Mouse (Mus musculus): ENCODE measurements around the gene Ecm1. TPM values are rescaled to one million over a fixed set of nuclear protein-coding genes. Genes with fewer than 3 reads are reported as not detected.
"Not testable (repeated sequence)": the region's sequence is repeated elsewhere in the genome, so short reads cannot be mapped to it uniquely, and the experiment has no call there.

The Ecm1 gene
- total RNA-seq, 2 experiments from 2014 or later = 10.4 TPM; not detected in 1

DNA sequence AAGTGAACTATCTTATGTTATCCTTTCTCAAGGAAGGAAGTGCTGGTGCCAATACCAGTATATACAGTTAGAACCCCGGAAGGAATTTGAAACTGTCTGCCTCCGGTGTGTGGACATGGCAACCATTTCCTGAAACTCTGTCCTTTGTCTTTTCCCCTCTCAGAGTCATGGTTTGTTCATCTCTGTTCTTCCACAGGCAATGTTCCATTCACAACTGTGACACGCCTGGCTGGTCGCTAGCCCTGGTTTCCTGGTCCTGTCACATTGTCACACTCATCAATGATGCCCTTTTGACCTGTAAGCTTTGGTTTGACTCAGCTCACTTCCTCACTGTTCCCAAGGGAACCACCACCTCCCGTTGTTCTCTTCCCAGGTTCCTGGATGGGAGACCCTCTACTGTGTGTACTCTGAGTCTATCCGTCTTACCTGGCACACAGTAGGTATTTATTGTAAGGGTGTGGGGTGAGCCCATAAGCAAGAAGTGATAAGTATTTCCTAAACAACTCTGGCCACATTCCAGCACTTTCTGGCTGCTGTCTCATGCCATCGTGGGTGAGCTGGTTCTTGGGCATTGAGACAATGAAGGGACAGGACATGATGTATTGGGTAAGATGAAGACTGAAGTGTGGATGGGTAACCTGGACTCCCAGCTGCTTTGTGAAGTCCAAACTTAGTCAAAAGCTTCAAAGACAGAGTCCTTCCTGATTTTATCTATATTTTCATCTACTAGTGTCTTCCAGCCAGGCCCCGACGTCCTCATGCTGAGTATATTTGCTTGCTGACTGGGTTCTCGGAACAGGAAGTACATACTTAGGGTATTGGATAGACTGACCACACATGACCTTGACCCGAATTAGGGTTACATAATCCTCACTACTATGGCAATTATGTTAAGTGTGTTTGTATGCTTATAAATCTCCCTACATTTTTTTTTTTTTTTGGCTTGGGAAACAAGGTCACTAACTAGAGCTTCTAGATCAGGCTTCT lies 45.3 kb downstream of the Ecm1 start:
- peak; percentile 68 for ATAC-seq (replicated peaks; ENCODE audit: poor library complexity, severe bottlenecking)

DNA sequence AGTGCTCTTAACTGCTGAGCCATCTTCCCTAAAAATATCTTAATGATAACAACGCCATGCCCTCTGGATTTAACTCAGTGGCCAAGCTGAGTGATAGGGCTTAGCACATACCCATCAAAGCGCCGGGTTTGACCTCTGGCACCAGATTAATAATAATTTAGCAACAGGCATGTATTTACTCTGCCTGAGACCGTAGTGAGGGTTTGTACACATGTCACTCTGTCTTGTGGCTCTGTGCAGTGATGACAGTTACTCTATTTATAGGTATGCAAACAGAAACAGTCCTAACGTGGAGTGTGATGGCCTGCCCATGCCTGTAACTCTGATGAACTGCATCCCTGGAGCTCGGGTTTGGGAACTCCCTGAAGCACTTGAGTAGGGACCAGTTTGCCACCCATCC lies 46.7 kb downstream of the Ecm1 start:
- no peak for ATAC-seq (replicated peaks; ENCODE audit: poor library complexity, severe bottlenecking)

DNA sequence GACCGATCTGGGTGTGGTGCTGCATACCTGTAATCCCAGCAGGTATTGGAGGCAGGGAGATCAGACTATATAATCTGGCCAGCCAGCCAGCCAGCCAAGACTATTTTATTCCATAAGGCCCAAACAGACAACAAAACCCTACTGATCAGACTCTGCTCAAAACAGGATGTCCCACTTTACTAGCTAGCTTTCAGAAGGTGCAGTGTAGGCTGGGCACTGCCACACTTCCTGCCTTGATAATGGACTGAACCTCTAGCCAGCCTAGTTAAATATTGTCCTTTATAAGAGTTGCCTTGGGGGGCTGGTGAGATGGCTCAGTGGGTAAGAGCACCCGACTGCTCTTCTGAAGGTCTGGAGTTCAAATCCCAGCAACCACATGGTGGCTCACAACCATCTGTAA lies 48.8 kb downstream of the Ecm1 start:
- not testable (repeated sequence) for ATAC-seq (replicated peaks; ENCODE audit: poor library complexity, severe bottlenecking)

DNA sequence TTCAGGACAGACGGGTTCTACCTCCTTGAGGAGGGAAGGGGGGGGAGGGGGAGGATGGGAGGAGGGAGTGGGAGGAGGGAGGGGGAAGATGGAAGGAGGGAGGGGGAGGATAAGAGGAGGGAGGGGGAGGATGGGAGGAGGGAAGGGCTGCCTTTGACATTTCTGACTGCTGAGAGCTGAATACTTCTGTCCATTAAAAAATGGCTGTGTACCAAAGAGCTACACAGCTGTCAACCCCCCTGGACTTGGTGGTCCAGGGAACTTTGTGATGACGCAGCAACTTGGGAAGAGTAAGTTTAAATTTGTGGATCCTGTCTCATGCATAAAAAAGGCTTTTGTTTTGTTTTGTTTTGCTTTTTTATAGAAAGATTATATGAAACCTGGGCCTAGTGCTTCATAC lies 49.4 kb downstream of the Ecm1 start:
- ATAC-seq (replicated peaks; ENCODE audit: poor library complexity, severe bottlenecking) = no peak

DNA sequence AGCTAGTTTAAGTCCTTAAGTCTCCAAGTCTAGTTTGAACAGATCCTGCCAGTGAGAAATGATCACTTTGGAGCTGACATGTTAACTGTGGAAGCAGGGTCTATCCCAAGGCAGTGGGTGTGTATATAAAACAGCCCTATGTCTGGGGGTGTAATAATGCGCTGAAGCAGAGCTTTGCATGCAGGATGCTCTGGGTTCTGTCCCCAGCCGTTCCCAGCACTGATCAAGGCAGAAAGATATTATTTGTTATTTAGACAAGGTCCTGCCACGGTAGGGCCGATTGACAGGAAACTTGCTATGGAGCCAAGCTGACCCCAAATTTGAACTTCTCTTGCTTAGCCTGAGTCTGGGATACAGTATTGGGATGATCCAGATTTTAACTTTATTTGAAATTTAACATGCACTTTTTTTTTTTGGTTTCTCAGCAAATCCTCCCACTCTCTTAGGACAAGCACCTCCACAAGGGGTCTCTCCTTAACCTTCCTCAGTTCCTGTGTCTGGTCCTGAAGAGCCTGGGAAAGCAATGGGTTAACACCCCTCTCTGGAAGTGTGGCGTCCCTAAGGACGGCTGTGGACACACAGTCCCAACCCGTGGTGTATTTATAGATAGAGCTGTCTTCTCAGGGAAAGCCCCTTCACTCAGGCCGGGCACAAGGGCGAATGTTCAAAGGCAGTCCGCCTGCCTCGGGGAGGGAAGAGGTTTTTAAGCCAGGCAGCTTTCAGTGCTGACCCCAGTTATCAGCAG lies 50.0 kb downstream of the Ecm1 start:
- ATAC-seq (replicated peaks; ENCODE audit: poor library complexity, severe bottlenecking) = no peak

DNA sequence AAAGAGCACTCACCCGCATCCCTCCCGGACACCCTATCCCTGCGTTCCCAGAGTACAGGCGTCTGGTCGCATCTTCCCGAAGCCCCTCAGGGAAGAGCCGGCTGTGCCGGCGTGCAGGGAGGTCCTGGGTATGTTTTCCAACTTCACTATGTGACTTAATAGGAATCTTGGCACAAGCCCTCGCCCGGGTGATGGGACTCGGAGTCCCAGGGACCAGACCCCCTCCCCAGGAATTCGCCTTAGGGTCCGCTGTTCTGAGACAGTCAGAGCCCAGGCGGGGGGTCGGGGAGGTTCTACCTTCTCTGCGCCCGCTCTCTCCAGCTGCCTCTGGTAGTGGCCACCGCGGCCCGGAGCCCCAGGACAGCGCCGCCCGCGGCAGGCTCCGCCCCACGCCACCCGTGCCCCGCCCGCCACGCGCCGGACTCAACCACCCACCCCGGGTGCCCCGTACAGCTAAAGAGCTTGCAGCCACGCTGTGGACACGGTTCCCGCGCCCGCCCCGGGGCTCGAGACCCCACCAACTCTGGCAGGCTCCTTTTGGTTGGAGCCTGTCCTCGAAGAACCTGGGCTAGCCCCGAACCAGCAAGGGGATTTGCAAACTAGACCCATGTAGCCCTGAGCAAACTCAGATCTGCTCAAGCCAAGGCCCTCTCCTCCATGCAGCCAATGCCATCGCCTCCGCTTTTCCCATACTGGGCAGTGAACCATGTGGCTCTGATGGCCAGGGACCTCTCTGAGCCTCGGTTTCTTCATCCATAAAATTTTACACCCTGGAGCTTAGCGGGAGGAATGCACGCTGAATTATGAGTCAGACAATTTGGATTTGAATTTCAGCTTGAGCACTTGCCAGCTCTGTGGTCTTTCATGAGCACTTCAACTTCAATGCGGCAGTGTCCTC lies 51.6 kb downstream of the Ecm1 start, which contains the start of gene Adamtsl4:
Gene Adamtsl4, minus strand, starts transcription at position 394 of the 898 bp plus-strand sequence.
- ATAC-seq (replicated peaks; ENCODE audit: poor library complexity, severe bottlenecking) = peak; percentile 70

DNA sequence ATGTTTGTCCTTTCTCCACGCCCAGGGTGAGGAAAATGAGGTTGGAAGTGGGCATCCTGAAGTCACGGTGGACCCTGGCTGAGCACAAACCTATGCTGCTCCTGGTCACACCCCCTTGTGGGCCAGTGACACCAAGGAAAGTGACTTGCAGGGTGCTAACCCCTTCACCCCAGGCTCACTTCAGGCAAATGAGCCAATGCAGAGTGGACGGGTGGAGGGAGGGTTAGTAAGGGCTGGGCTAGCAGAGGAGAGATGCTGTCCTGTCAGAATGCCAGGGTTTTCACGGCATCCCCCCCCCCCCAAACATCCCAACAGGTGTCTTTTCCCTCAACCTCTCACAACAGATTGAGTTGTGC lies 52.2 kb downstream of the Ecm1 start:
- ATAC-seq (replicated peaks; ENCODE audit: poor library complexity, severe bottlenecking) = 0 out of 2 replicates have a peak, but pooled peaks have one; percentile 20

DNA sequence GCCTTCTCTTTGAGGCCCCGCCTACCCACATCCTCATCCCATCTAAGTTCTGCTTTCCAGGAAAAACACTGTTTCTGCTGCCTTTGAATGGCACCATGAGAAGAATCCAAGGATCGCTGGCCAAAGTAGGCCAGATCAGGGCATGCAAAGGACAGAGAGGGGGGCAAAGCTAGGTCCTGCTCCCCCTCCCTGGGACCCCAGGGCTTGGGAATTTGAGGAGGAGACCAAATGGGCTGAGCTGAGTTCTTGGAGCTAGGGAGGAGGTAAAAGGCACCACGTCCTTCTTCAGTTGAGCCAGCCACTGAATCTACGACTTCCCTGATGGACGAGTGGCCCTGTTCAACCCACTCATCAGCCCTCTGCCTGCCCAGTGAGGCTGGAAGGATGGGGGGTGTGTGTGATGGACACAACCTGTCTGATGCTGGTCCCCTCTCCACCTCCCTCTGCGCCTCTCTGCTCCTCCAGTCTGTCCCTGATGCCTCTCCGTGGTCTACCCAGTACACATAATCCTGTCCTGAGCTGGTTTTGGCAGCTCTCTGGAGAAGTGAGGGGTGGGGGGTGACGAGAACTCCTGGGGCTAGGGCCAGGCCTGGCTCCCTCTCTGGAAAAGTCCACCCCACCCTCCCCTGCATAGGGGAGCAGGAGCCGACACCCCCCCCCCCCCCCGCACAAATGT lies 52.7 kb downstream of the Ecm1 start:
- no peak for ATAC-seq (replicated peaks; ENCODE audit: poor library complexity, severe bottlenecking)

DNA sequence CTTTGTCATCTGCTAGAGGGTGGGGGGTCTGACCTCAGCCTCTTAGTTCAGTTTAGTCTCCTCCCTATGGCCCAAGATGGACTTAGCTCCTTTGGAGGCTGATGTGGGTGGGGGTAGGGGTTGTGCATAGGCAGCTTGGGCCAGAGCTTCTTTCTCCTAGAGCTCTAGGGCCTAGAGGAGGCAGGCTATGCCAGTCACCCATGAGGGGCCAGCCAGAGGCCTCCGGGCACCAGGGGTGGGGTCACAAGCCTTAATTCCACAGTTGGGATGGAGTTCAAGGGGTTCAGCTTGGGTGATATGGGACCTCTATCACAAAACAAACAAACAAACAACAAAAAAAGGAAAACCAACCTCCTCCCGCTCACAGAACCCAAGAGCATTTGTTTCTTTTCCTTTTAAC lies 53.7 kb downstream of the Ecm1 start:
- no peak for ATAC-seq (replicated peaks; ENCODE audit: poor library complexity, severe bottlenecking)

DNA sequence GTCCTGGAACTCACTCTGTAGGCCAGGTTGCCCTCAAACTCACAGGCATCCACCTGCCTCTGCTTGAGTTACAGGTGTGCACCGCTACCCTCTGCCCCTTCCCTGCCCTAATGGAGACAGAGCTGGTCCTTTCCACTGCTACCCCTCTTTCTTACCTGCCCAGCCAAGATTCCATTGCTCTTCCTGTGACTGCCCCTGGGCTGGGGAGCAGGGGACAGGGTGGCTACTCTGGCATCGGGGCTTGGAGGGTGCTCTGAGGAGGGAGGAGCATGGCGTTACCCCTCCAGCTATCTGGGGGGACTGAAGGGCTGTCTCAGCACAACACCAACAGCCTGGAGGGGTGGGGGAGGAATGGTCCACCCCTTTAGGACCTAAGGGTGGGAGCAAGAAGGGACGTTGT lies 54.1 kb downstream of the Ecm1 start:
- no peak for ATAC-seq (replicated peaks; ENCODE audit: poor library complexity, severe bottlenecking)

DNA sequence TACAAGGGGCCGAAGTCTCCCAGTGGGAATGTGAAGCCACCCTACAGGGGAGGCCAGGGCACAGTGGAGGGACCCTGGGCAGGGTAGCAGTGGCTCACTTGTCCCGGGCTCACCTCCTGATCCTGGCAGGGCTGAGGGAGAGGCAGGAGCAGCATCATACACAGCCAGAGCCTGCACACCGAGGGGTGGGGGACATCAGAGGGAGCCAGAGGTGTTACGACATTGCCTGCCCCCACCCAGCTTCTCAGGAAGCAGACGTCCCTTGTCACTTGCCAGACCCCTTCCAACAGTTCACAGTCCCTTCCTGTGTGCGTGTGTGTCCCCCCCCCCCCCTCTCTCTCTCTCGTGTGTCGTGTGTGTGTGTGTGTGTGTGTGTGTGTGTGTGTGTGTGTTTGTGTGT lies 54.5 kb downstream of the Ecm1 start:
- peak; percentile 65 for ATAC-seq (replicated peaks; ENCODE audit: poor library complexity, severe bottlenecking)

Other genes with a start within 250 kb of the Ecm1 start
- not detected in 2 replicates for gene Ctsk, start 240.3 kb downstream of the Ecm1 start, total RNA-seq (2014; fragmentation: Nextera tagmentation)
- not detected in 2 replicates for gene Ctsk, start 240.3 kb downstream of the Ecm1 start, total RNA-seq (2017)
- 26.1 and 42.2 TPM in 2 replicates for gene Ctss, start 212.8 kb downstream of the Ecm1 start, total RNA-seq (2014; fragmentation: Nextera tagmentation)
- gene Ctss, start 212.8 kb downstream of the Ecm1 start, total RNA-seq (2017) = 74.5 and 94.5 TPM in 2 replicates
- gene Hormad1, start 179.9 kb downstream of the Ecm1 start, total RNA-seq (2014; fragmentation: Nextera tagmentation) = not detected in 2 replicates
- gene Hormad1, start 179.9 kb downstream of the Ecm1 start, total RNA-seq (2017) = not detected in 2 replicates
- 32.6 and 41.0 TPM in 2 replicates for gene Golph3l, start 150.6 kb downstream of the Ecm1 start, total RNA-seq (2014; fragmentation: Nextera tagmentation)
- 48.4 and 54.8 TPM in 2 replicates for gene Golph3l, start 150.6 kb downstream of the Ecm1 start, total RNA-seq (2017)
- gene Ensa, start 114.6 kb downstream of the Ecm1 start, total RNA-seq (2014; fragmentation: Nextera tagmentation) = 44.2 and 44.3 TPM in 2 replicates
- gene Ensa, start 114.6 kb downstream of the Ecm1 start, total RNA-seq (2017) = 47.7 and 63.0 TPM in 2 replicates
- gene Mcl1, start 80.8 kb downstream of the Ecm1 start, total RNA-seq (2014; fragmentation: Nextera tagmentation) = 88.5 and 94.4 TPM in 2 replicates
- gene Mcl1, start 80.8 kb downstream of the Ecm1 start, total RNA-seq (2017) = 123 and 124 TPM in 2 replicates
- 0.23 and 1.4 TPM in 2 replicates for gene Adamtsl4, start 51.7 kb downstream of the Ecm1 start, total RNA-seq (2014; fragmentation: Nextera tagmentation)
- gene Adamtsl4, start 51.7 kb downstream of the Ecm1 start, total RNA-seq (2017) = 0.17 TPM in 1 of 2 replicates, not detected in the other
- gene Tars2, start 20.6 kb upstream of the Ecm1 start, total RNA-seq (2014; fragmentation: Nextera tagmentation) = 63.0 and 69.1 TPM in 2 replicates
- gene Tars2, start 20.6 kb upstream of the Ecm1 start, total RNA-seq (2017) = 47.6 and 53.2 TPM in 2 replicates
- gene Rprd2, start 79.3 kb upstream of the Ecm1 start, total RNA-seq (2014; fragmentation: Nextera tagmentation) = 56.0 and 56.8 TPM in 2 replicates
- gene Rprd2, start 79.3 kb upstream of the Ecm1 start, total RNA-seq (2017) = 17.5 and 23.8 TPM in 2 replicates
- 49.6 and 60.8 TPM in 2 replicates for gene Prpf3, start 116.3 kb upstream of the Ecm1 start, total RNA-seq (2014; fragmentation: Nextera tagmentation)
- 35.9 and 45.7 TPM in 2 replicates for gene Prpf3, start 116.3 kb upstream of the Ecm1 start, total RNA-seq (2017)
- gene Mrps21, start 131.9 kb upstream of the Ecm1 start, total RNA-seq (2014; fragmentation: Nextera tagmentation) = 186 and 187 TPM in 2 replicates
- 342 and 431 TPM in 2 replicates for gene Mrps21, start 131.9 kb upstream of the Ecm1 start, total RNA-seq (2017)
- 2.6 and 4.6 TPM in 2 replicates for gene Ciart, start 142.7 kb upstream of the Ecm1 start, total RNA-seq (2014; fragmentation: Nextera tagmentation)
- 0.90 and 4.0 TPM in 2 replicates for gene Ciart, start 142.7 kb upstream of the Ecm1 start, total RNA-seq (2017)
- 36.7 and 51.1 TPM in 2 replicates for gene BC028528, start 152.4 kb upstream of the Ecm1 start, total RNA-seq (2014; fragmentation: Nextera tagmentation)
- 57.2 and 65.2 TPM in 2 replicates for gene BC028528, start 152.4 kb upstream of the Ecm1 start, total RNA-seq (2017)
- 67.0 and 69.0 TPM in 2 replicates for gene Aph1a, start 154.4 kb upstream of the Ecm1 start, total RNA-seq (2014; fragmentation: Nextera tagmentation)
- gene Aph1a, start 154.4 kb upstream of the Ecm1 start, total RNA-seq (2017) = 31.8 and 42.8 TPM in 2 replicates
- not detected in 2 replicates for gene Car14, start 165.1 kb upstream of the Ecm1 start, total RNA-seq (2014; fragmentation: Nextera tagmentation)
- not detected in 2 replicates for gene Car14, start 165.1 kb upstream of the Ecm1 start, total RNA-seq (2017)
- 159 and 191 TPM in 2 replicates for gene Anp32e, start 189.7 kb upstream of the Ecm1 start, total RNA-seq (2014; fragmentation: Nextera tagmentation)
- gene Anp32e, start 189.7 kb upstream of the Ecm1 start, total RNA-seq (2017) = 445 and 523 TPM in 2 replicates